Mouse (Mus musculus) adrenal gland, adult 10 weeks (tissue): ENCODE data around the gene Rasgrp4. TPM values are rescaled to one million over a fixed set of nuclear protein-coding genes. Genes with fewer than 3 reads are reported as not detected.

Experiments
- polyA plus RNA-seq: library from polyadenylated mRNA; stranded (reverse); fragments of 350-450 nt; fragmentation: Illumina TruSeq; extraction: RNeasy Lipid Tissue Mini Kit (QIAGEN cat#74804); gene quantifications from one replicate; pipeline ENCODE4 v1.2.3, GENCODE M21; 2014; ENCODE audit warnings: low read depth, low replicate concordance

The Rasgrp4 gene
- polyA plus RNA-seq: 0.23 TPM

DNA sequence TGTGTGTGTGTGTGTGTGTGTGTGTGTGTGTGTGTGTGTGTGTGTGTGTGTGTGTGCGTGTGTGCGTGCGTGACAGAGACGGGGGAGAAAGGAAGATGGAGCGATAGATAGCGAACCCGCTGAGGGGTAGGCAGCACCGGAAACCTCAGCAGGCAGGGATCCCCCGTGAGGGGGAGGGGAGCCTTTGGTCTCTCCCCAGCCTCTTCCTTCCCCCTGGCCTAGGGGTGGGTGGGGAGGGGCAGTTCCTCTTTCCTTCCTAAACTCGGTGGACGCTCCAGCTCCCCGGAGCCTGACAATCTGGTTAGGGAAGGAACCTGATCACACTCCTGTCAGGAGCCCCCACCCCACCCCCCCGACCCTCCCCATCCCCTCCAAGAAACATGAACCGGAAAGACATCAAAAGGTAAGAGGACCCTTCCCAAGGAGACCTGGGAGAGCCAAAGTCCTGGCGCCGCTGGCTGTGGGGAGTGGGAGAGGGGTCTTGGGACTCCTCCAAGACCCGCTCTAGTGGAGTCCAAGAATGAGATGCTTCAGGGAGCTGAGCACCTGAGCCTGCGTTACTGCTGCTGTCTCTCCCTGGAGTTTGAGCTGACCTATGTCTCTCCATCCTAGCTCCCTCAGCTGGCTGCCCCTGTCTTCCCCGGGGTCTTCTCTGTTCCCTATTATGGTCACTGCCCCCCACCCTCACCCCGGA, at the start of gene Rasgrp4:
Gene Rasgrp4, plus strand, starts transcription at position 159 of the 694 bp plus-strand sequence.

GRCm38 (mm10) chr7:29124970-29125369, 9.7 kb upstream of the Rasgrp4 start, which contains the start of gene Ryr1:
Ryr1 (minus strand) TSS chr7:29125179.

DNA sequence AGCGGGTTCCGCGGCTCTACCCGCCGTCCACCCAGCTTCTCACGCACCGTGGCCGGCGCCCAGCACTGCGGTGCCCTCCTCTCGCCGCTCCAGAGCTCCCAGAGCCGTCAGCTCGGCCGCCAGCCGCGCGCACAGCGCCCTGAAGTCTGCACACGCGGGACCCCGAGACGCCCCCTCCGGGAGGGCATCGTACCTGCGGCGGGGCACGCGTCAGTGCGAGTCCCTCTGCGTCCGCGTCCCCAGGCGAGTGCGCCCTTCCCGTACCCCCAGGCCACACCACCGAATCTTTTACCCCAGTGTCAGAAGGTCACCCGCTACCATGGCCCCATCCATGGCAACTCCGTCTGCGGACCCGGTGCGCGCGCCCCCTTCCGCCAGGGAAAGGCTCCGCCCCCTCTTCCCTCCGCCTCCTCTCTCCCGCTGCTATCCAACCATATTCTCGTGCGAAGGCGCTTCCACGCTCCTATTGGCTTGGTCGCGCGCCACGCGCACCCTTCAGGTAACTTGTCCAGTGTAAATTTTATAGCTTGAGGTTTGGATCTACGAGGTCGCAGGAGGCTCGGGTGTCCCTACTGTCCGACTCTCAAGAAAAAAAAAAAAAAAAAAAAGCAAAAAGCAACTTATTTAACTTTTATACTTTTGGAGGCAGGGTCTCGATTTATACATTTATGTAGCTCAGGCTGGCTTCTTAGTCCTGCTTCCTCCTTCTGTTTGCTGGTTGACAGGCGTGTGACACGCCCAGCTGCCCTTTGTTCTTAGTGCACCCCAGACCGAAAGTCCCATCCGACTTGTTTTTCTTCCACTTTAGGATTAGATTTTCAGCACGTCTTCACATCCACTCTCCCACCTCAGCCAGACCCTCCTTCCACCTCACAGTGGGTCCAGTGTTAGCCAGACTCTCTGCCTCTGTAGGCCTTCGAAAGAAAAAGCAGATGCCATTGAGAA, 21.5 kb downstream of the Rasgrp4 start, which contains the start of gene Fam98c:
Gene Fam98c, minus strand, starts transcription at position 397 of the 945 bp plus-strand sequence.

DNA sequence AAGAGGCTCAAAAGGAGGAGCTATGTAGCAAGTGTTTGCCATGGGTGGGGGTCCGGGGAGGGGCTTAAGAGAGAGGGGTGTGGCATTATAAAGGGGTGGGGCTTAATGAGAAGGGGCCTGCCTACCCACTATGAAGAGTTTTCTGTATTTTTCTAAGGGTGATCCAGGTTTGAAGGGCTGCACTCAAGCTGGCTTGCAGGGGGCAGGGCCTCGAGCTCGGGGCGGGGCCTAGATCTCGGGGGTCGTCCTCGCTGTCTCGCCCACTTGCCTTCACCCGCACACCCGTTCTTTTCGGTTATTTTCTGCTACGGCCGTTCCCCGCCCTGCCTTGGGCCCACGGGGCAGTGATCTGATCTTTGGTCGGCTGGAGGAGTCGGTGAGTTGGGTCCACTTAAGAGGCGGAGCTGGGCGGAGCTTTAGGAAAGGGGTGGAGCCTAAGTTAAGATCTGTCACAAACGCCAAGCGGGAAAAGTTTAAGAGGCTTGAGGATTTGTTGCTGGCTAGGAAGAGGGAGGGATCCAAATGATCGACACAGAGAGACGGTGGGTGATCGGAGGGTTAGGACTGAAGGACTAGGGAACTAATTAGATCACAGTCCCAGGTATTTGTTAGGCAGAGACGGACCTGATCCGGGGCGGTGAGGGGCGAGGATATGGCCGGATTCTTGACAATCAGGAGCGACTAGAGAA, 35.6 kb downstream of the Rasgrp4 start, which contains the start of the genes Ggn and Spred3:
Gene Ggn, plus strand, starts transcription at position 145 of the 689 bp plus-strand sequence.
Gene Spred3, minus strand, starts transcription at position 346 of the 689 bp plus-strand sequence.

GRCm38 (mm10) chr7:29180077-29180853, 45.6 kb downstream of the Rasgrp4 start, which contains the start of gene Psmd8:
Psmd8 (minus strand) TSS chr7:29180701.

Other genes starting within 250 kb of the Rasgrp4 start
- 31.7 TPM for gene Actn4, start 172.5 kb upstream of the Rasgrp4 start, polyA plus RNA-seq
- gene Eif3k, start 153.0 kb upstream of the Rasgrp4 start, polyA plus RNA-seq: 8.5 TPM
- gene Map4k1, start 152.8 kb upstream of the Rasgrp4 start, polyA plus RNA-seq: not detected
- 0.47 TPM for gene Ryr1, start 9.7 kb upstream of the Rasgrp4 start, polyA plus RNA-seq
- gene Fam98c, start 21.4 kb downstream of the Rasgrp4 start, polyA plus RNA-seq: 1.3 TPM
- gene Ggn, start 35.4 kb downstream of the Rasgrp4 start, polyA plus RNA-seq: not detected
- gene Spred3, start 35.6 kb downstream of the Rasgrp4 start, polyA plus RNA-seq: 8.0 TPM
- gene Psmd8, start 45.9 kb downstream of the Rasgrp4 start, polyA plus RNA-seq: 105 TPM
- gene Catsperg1, start 79.2 kb downstream of the Rasgrp4 start, polyA plus RNA-seq: 0.35 TPM
- gene Kcnk6, start 97.7 kb downstream of the Rasgrp4 start, polyA plus RNA-seq: 2.7 TPM
- not detected for gene Yif1b, start 103.5 kb downstream of the Rasgrp4 start, polyA plus RNA-seq
- 2.6 TPM for gene 2200002D01Rik, start 113.6 kb downstream of the Rasgrp4 start, polyA plus RNA-seq
- 7.2 TPM for gene Spint2, start 147.1 kb downstream of the Rasgrp4 start, polyA plus RNA-seq
- not detected for gene Ppp1r14a, start 154.5 kb downstream of the Rasgrp4 start, polyA plus RNA-seq
- gene Dpf1, start 169.1 kb downstream of the Rasgrp4 start, polyA plus RNA-seq: not detected